Comparison of ENCODE assay signal across 19 mouse cellular contexts in the genomic region with DNA sequence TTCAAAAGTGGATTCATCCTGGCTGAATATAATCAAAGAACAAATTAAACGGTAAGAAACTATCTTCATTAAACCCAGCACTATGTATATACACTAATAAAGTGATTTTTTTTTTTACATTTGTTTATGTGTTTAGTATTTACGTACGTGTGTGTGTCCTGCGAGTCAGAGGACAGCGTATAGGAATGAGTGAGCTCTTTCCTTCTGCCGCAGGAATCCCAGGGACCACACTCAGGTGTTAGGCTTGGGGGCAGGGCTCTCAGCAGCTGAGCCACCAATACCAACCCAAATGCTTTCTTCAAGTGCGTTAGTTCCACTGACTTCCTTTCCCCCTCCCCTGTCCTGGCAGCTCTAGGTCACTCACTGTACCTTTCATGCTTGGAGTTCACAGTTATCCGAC.
DNase-seq lines count a peak whose midpoint lies in the region; ATAC-seq and TF ChIP-seq lines count a peak whose summit lies in the region.
"Had no signal": no experiment of that assay in that cellular context is flagged by ENCODE, and none has a peak within 500 bp of the region (broad histone marks: within the 10 kb centered on the region; RNA-seq: fewer than 3 reads in every experiment).

No protein-coding gene starts in this region.

- H3K9me3 ChIP-seq in kidney, embryonic 16.5 days (ENCODE audit: low read length) = no peaks in the 10 kb centered on the region
- no peaks in the 10 kb centered on the region for H3K9me3 ChIP-seq in limb, embryonic 14.5 days (ENCODE audit: control insufficient read depth, low read length)
- H3K9me3 ChIP-seq: embryonic facial prominence, embryonic 13.5 days; heart, embryonic 10.5 days; hindbrain, embryonic 13.5 days had no signal

- no peaks in the 10 kb centered on the region for H3K36me3 ChIP-seq in kidney, embryonic 16.5 days (ENCODE audit: insufficient read depth, low read length)
- H3K36me3 ChIP-seq in limb, embryonic 14.5 days (ENCODE audit: control insufficient read depth, insufficient read depth, low read length) = no peaks in the 10 kb centered on the region
- H3K36me3 ChIP-seq: embryonic facial prominence, embryonic 13.5 days; heart, embryonic 10.5 days; hindbrain, embryonic 13.5 days had no signal

- no peak for ATAC-seq in kidney, embryonic 16.5 days (ENCODE audit: low FRiP score, low TSS enrichment)
- ATAC-seq in limb, embryonic 14.5 days (ENCODE audit: low FRiP score, low read depth) = peak; percentile 53; the same call in 1 of the 2 replicates
- no peak for ATAC-seq in CD4-positive, CD25-positive, alpha-beta regulatory T cell, adult 4 months
- ATAC-seq: activated CD4-positive, CD25-positive, alpha-beta regulatory T cell, adult 4 months; inflammation-experienced regulatory T-cells, adult 6 months; Patski had no signal

- 0 out of 2 replicates have a peak overlapping the region, but pooled peaks have one; percentile 15 for H3K4me2 ChIP-seq in kidney, embryonic 16.5 days (replicated peaks; ENCODE audit: low read depth, low read length)
- H3K4me2 ChIP-seq in limb, embryonic 14.5 days (replicated peaks; ENCODE audit: low read depth, low read length, severe bottlenecking) = peak overlapping the region; percentile 28; the same call in 1 of the 2 replicates
- H3K4me2 ChIP-seq: embryonic facial prominence, embryonic 13.5 days had no signal

- no peak for TF ChIP-seq POLR2A in limb, embryonic 14.5 days (IDR thresholded peaks at IDR 0.05; ENCODE audit: borderline replicate concordance, extremely low read depth, insufficient read depth, insufficient read length)

- H3K27ac ChIP-seq in kidney, embryonic 16.5 days (ENCODE audit: low read length) = no peak overlapping the region
- H3K27ac ChIP-seq in limb, embryonic 14.5 days (replicated peaks; ENCODE audit: low read depth, low read length) = no peak overlapping the region
- H3K27ac ChIP-seq: embryonic facial prominence, embryonic 13.5 days; heart, embryonic 10.5 days had no signal

- H3K9ac ChIP-seq in kidney, embryonic 16.5 days (replicated peaks; ENCODE audit: low read length) = no peak overlapping the region
- H3K9ac ChIP-seq in limb, embryonic 14.5 days (ENCODE audit: low read depth, low read length, severe bottlenecking) = no peak overlapping the region
- H3K9ac ChIP-seq: embryonic facial prominence, embryonic 13.5 days; hindbrain, embryonic 13.5 days had no signal

- H3K4me3 ChIP-seq in kidney, embryonic 16.5 days (ENCODE audit: low read length) = no peak overlapping the region
- no peak overlapping the region for H3K4me3 ChIP-seq in limb, embryonic 14.5 days (replicated peaks; ENCODE audit: low read length)
- H3K4me3 ChIP-seq: embryonic facial prominence, embryonic 13.5 days; heart, embryonic 10.5 days; hindbrain, embryonic 13.5 days had no signal

- H3K27me3 ChIP-seq in kidney, embryonic 16.5 days (ENCODE audit: insufficient read depth, low read length) = no peaks in the 10 kb centered on the region
- no peaks in the 10 kb centered on the region for H3K27me3 ChIP-seq in limb, embryonic 14.5 days (ENCODE audit: control insufficient read depth, insufficient read depth, low read length)
- H3K27me3 ChIP-seq: CH12.LX; embryonic facial prominence, embryonic 13.5 days; hindbrain, embryonic 13.5 days; Patski had no signal

- peaks cover 34% of the 10 kb centered on the region for H3K4me1 ChIP-seq in kidney, embryonic 16.5 days (ENCODE audit: insufficient read depth, low read length)
- H3K4me1 ChIP-seq in limb, embryonic 14.5 days (ENCODE audit: control insufficient read depth, insufficient read depth, low read length) = peaks cover 19% of the 10 kb centered on the region

- WGBS in kidney, embryonic 16.5 days = 45% methylated on average over 8 of the region's 8 CpGs
- 36% methylated on average over 8 of the region's 8 CpGs for WGBS in limb, embryonic 14.5 days

- peak; percentile 79 for DNase-seq in heart, adult 11 months
- DNase-seq in heart, adult 9 months (ENCODE audit: low spot score in 2 of 2) = no peak
- DNase-seq in kidney, postnatal 10 days = no peak
- DNase-seq in forelimb bud, embryonic 11.5 days (ENCODE audit: low read depth, low spot score) = peak; percentile 25
- DNase-seq in limb, embryonic 14.5 days (ENCODE audit: low spot score) = no peak
- no peak for DNase-seq in cerebellum, postnatal 14 days
- DNase-seq: adrenal gland, postnatal 14 days; gastrocnemius, postnatal 25 days; heart, postnatal 10 days; heart, postnatal 4 days had no signal

Comparison
In these comparisons a context has a peak if more than half of its experiments do, and no peak if none do; other contexts are left out.
1. DNase-seq: peak in heart, adult 11 months (single experiment) and forelimb bud, embryonic 11.5 days (single experiment); none in heart, adult 9 months (0 of 2), kidney, postnatal 10 days (single experiment), limb, embryonic 14.5 days (single experiment) and cerebellum, postnatal 14 days (0 of 2).